Mouse (Mus musculus) cortical plate, adult 2 months (tissue): ENCODE results near the gene Cpsf6.

ENCODE experiments used
- CTCF ChIP-seq: fragments of 200-500 bp; IDR thresholded peaks from 2 replicates; pipeline ENCODE4 v1.5.1; 2011; ENCODE audit warnings: mild to moderate bottlenecking, control low read depth, low read length; ENCODE audit not compliant: insufficient read depth; ENCODE audit errors: extremely low read depth
- POLR2A ChIP-seq: fragments of 200-500 bp; IDR thresholded peaks from 2 replicates; pipeline ENCODE4 v1.6.1; 2011; ENCODE audit warnings: mild to moderate bottlenecking, low read length, control low read depth; ENCODE audit not compliant: insufficient read depth; ENCODE audit errors: extremely low read depth

DNA sequence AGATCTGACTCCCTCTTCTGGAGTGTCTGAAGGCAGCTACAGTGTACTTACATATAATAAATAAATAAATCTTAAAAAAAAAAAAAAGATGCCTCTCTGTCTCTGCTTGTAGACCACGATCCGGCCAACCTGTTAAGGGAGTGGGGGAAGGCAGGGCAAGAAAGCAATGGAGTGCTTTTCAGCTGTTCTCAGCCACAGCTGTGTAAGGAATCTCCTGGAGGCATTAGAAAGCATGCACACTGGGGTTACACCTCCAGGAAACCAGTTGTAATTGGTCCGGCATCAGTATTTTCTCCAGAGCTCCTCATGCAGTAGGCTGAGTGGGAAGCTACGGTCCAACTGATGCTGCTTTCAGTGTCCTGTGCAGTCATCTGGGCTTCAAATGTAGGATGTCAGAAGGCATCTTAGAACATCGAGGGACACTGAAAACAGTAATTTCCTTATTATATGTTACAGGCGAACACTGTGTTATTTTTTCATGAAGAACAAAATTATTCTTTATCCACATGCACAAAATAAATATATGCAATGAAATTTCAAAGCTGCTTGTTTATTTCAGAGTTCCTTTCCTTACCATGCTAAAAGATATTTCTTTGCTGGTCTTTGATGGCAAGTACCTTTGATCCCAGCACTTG, 42.5 kb upstream of the Cpsf6 start:
- no peak for TF ChIP-seq CTCF
- TF ChIP-seq POLR2A: no peak
